Mouse (Mus musculus): ENCODE results near the gene Treml1. TPM values are rescaled to one million over a fixed set of nuclear protein-coding genes. Genes with fewer than 3 reads are reported as not detected.

Gene Treml1
- polyA plus RNA-seq, 1 experiment from 2014 or later: 0.23 TPM

DNA sequence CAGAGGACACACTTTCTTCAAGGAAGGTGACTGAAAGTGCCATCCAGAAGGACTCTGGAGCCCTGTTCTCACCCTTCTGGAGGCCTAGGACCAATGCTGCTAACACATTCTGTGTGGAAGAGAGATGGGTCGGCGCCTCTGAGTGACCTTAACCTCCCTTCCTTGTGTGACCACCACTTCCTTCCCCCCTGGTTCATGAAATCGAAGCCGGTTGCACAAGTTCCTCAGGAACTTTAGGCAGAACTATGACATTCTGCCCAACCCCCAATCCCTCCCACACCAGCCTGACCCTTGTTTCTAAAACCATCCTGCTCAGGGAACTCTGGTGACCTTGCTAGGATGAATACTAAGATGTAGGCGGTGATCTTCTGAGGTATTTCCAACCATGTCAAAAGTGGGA, 35.5 kb upstream of the Treml1 start:
- Histone ChIP-seq H3K4me3 (ENCODE audit: low read depth, low read length) (no peak overlapping the region), H3K36me3 (ENCODE audit: control insufficient read depth, insufficient read depth) (no peaks in the 10 kb centered on the region), H3K9ac (ENCODE audit: low read depth, low read length) (no peak overlapping the region), H3K4me2 (replicated peaks; ENCODE audit: low read depth) (no peak overlapping the region), H3K27me3 (replicated peaks; ENCODE audit: control insufficient read depth, insufficient read depth, low read length) (no peaks in the 10 kb centered on the region), H3K9me3 (ENCODE audit: control insufficient read depth) (no peaks in the 10 kb centered on the region), H3K27ac (ENCODE audit: low read depth, low read length) (no peak overlapping the region), H3K4me1 (replicated peaks; ENCODE audit: control insufficient read depth, insufficient read depth, low read length) (no peaks in the 10 kb centered on the region)
- ATAC-seq: no peak
- 84% methylated on average over 5 of the region's 5 CpGs for WGBS
- no peak for TF ChIP-seq CTCF (IDR thresholded peaks at IDR 0.05; ENCODE audit: low read depth)

DNA sequence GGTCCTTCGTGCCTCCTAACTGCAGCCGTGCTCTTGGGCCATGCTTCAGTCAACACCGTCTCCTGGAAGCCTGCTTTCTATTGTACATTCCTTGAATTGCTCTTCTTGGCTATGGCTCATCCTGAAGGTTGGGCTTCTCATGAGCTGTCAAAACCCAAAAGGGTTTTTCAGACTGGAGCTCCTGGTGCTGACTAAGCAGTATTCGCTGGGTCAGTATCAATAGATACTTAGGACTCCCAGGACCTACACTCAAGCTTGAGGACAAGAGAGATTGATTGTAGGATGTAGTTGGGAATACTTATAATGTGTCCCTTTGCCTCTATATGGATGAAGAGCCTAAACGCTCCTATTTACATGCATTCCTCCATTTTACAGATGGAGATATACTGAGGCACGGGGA, 34.6 kb upstream of the Treml1 start:
- no peaks in the 10 kb centered on the region for H3K27me3 ChIP-seq (replicated peaks; ENCODE audit: control insufficient read depth, insufficient read depth, low read length)
- no peak overlapping the region for H3K9ac ChIP-seq (ENCODE audit: low read depth, low read length)
- no peak for TF ChIP-seq CTCF (IDR thresholded peaks at IDR 0.05; ENCODE audit: low read depth)
- ATAC-seq: no peak
- 89% methylated on average over 6 of the region's 6 CpGs for WGBS
- H3K4me2 ChIP-seq (replicated peaks; ENCODE audit: low read depth): no peak overlapping the region
- H3K27ac ChIP-seq (ENCODE audit: low read depth, low read length): no peak overlapping the region
- no peaks in the 10 kb centered on the region for H3K36me3 ChIP-seq (ENCODE audit: control insufficient read depth, insufficient read depth)
- no peak overlapping the region for H3K4me3 ChIP-seq (ENCODE audit: low read depth, low read length)
- H3K9me3 ChIP-seq (ENCODE audit: control insufficient read depth): no peaks in the 10 kb centered on the region
- no peaks in the 10 kb centered on the region for H3K4me1 ChIP-seq (replicated peaks; ENCODE audit: control insufficient read depth, insufficient read depth, low read length)

DNA sequence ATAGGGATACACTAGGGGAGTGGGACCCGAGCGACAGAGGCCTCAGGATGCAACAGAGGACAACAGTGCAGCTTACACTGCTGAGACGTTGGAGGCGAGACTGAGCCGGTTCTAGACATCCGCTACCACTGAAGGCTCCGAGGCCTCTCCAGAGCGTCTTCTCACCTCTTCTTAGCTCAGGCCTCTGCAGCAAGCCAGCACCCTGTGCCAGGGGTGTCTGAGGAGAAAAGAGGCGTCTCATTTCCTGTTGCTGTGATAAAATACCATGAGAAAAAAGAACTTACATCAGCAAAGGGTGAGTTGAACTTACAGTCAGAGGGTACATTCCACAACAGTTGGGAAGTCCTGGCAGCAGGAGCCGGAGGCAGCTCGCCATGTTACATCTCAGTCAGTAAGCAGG, 34.1 kb upstream of the Treml1 start:
- Histone ChIP-seq H3K9me3 (ENCODE audit: control insufficient read depth) (no peaks in the 10 kb centered on the region), H3K4me1 (replicated peaks; ENCODE audit: control insufficient read depth, insufficient read depth, low read length) (no peaks in the 10 kb centered on the region), H3K36me3 (ENCODE audit: control insufficient read depth, insufficient read depth) (no peaks in the 10 kb centered on the region), H3K27me3 (replicated peaks; ENCODE audit: control insufficient read depth, insufficient read depth, low read length) (no peaks in the 10 kb centered on the region), H3K4me3 (ENCODE audit: low read depth, low read length) (no peak overlapping the region), H3K9ac (ENCODE audit: low read depth, low read length) (no peak overlapping the region), H3K4me2 (replicated peaks; ENCODE audit: low read depth) (no peak overlapping the region), H3K27ac (ENCODE audit: low read depth, low read length) (no peak overlapping the region)
- TF ChIP-seq CTCF (IDR thresholded peaks at IDR 0.05; ENCODE audit: low read depth): no peak
- no peak for ATAC-seq
- WGBS: 88% methylated on average over 11 of the region's 11 CpGs

DNA sequence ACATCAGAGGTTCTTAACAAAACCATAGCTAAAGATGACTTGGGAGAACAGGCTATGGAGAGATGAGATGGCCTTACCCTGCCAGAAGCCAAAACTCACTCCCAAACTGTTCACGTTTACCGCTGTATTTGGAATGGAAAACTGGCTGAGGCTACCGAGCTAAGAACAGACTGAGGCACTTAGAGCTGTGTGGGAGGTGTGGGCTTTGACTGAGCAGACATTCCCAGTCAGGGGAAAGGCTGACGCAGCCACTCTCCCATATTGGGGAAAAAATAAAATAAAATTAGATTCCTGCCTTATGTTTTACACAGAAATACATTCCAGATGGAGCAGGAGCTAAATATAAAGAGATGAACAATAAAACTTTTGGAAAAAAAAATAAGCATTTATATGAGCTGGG, 33.1 kb upstream of the Treml1 start:
- Histone ChIP-seq H3K4me3 (ENCODE audit: low read depth, low read length) (no peak overlapping the region), H3K9ac (ENCODE audit: low read depth, low read length) (no peak overlapping the region), H3K27me3 (replicated peaks; ENCODE audit: control insufficient read depth, insufficient read depth, low read length) (no peaks in the 10 kb centered on the region), H3K4me1 (replicated peaks; ENCODE audit: control insufficient read depth, insufficient read depth, low read length) (no peaks in the 10 kb centered on the region), H3K4me2 (replicated peaks; ENCODE audit: low read depth) (no peak overlapping the region), H3K27ac (ENCODE audit: low read depth, low read length) (no peak overlapping the region), H3K36me3 (ENCODE audit: control insufficient read depth, insufficient read depth) (no peaks in the 10 kb centered on the region), H3K9me3 (ENCODE audit: control insufficient read depth) (no peaks in the 10 kb centered on the region)
- 87% methylated on average over 4 of the region's 4 CpGs for WGBS
- no peak for TF ChIP-seq CTCF (IDR thresholded peaks at IDR 0.05; ENCODE audit: low read depth)
- no peak for ATAC-seq

DNA sequence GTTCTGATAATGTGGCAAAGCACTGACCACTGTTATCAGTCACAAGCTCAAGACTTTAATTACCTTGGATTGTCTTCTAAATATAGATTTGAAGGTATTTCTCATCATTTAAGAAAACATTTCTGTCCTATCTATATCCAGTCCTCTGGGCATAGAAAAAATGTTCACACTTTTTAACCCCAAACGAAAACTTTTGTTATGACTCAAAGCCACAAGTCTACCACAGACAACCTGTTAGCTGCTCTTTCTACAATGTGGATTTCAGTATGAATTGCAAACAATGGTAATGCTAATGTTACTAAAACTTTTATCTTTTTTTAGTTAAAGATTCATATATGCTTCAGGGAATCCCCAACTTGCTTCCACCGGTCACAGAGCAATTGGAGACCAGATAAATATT, 27.2 kb upstream of the Treml1 start:
- WGBS: 79% methylated on average over 2 of the region's 2 CpGs
- H3K27ac ChIP-seq (ENCODE audit: low read depth, low read length): no peak overlapping the region
- H3K36me3 ChIP-seq (ENCODE audit: control insufficient read depth, insufficient read depth): no peaks in the 10 kb centered on the region
- no peak overlapping the region for H3K9ac ChIP-seq (ENCODE audit: low read depth, low read length)
- ATAC-seq: no peak
- TF ChIP-seq CTCF (IDR thresholded peaks at IDR 0.05; ENCODE audit: low read depth): no peak
- no peak overlapping the region for H3K4me3 ChIP-seq (ENCODE audit: low read depth, low read length)
- H3K27me3 ChIP-seq (replicated peaks; ENCODE audit: control insufficient read depth, insufficient read depth, low read length): no peaks in the 10 kb centered on the region
- H3K9me3 ChIP-seq (ENCODE audit: control insufficient read depth): no peaks in the 10 kb centered on the region
- H3K4me2 ChIP-seq (replicated peaks; ENCODE audit: low read depth): no peak overlapping the region
- no peaks in the 10 kb centered on the region for H3K4me1 ChIP-seq (replicated peaks; ENCODE audit: control insufficient read depth, insufficient read depth, low read length)

DNA sequence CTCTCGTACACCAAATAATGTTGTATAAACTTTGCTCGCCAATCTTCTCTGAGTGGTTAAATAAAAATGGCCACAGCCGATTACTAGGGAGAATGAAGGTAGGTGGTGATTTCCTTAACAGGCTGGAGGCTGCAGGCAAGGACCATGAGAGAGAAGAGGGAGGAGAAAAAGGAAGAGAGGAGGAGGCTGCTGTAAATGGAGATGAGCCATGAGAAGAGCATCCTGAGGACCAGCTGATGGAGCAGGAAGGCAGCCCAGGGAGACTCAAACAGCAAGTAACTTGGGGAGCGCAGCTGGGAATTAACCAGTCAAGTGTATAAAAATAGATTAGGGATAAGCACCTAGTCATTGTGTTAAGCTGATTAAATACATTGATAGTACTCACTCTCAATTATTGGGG, 25.5 kb upstream of the Treml1 start:
- no peak overlapping the region for H3K4me3 ChIP-seq (ENCODE audit: low read depth, low read length)
- no peaks in the 10 kb centered on the region for H3K4me1 ChIP-seq (replicated peaks; ENCODE audit: control insufficient read depth, insufficient read depth, low read length)
- no peak for TF ChIP-seq CTCF (IDR thresholded peaks at IDR 0.05; ENCODE audit: low read depth)
- no peak for ATAC-seq
- WGBS: 92% methylated on average over 4 of the region's 4 CpGs
- no peaks in the 10 kb centered on the region for H3K36me3 ChIP-seq (ENCODE audit: control insufficient read depth, insufficient read depth)
- H3K27ac ChIP-seq (ENCODE audit: low read depth, low read length): no peak overlapping the region
- no peak overlapping the region for H3K4me2 ChIP-seq (replicated peaks; ENCODE audit: low read depth)
- H3K27me3 ChIP-seq (replicated peaks; ENCODE audit: control insufficient read depth, insufficient read depth, low read length): no peaks in the 10 kb centered on the region
- no peaks in the 10 kb centered on the region for H3K9me3 ChIP-seq (ENCODE audit: control insufficient read depth)
- no peak overlapping the region for H3K9ac ChIP-seq (ENCODE audit: low read depth, low read length)

DNA sequence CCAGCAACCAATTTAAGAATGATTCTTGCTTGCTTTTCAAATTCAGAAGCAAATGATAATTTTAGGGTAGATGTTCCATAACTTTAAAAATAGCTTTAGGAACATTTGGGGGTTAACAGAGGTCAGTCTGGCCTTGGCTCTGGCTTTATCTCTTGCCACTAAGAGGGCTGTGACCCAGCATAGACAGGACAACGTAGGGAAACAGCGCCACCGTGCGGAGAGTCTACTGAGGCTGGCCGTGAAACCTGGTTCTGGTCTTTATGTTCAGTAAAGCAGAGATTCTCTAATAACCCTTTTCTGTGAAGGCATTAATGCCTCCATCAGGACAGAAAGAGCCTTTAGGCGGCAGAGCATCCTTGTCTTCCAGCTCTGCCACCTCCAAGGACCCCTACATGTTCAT, 22.9 kb upstream of the Treml1 start:
- Histone ChIP-seq H3K27ac (ENCODE audit: low read depth, low read length) (no peak overlapping the region), H3K36me3 (ENCODE audit: control insufficient read depth, insufficient read depth) (no peaks in the 10 kb centered on the region), H3K4me3 (ENCODE audit: low read depth, low read length) (no peak overlapping the region), H3K9ac (ENCODE audit: low read depth, low read length) (no peak overlapping the region), H3K4me1 (replicated peaks; ENCODE audit: control insufficient read depth, insufficient read depth, low read length) (no peaks in the 10 kb centered on the region), H3K27me3 (replicated peaks; ENCODE audit: control insufficient read depth, insufficient read depth, low read length) (no peaks in the 10 kb centered on the region), H3K4me2 (replicated peaks; ENCODE audit: low read depth) (no peak overlapping the region), H3K9me3 (ENCODE audit: control insufficient read depth) (no peaks in the 10 kb centered on the region)
- TF ChIP-seq CTCF (IDR thresholded peaks at IDR 0.05; ENCODE audit: low read depth): peak; percentile 92
- no peak for ATAC-seq
- WGBS: 5% methylated on average over 6 of the region's 6 CpGs

Measured in intestine, postnatal 0 days (tissue).